Mouse (Mus musculus) right cerebral cortex, postnatal 4 days (tissue): ENCODE measurements around the gene Adcy2.

Experiments
- DNase-seq: peaks from one replicate; pipeline ENCODE4 v3.0.0-alpha.2; 2022

The Adcy2 gene

DNA sequence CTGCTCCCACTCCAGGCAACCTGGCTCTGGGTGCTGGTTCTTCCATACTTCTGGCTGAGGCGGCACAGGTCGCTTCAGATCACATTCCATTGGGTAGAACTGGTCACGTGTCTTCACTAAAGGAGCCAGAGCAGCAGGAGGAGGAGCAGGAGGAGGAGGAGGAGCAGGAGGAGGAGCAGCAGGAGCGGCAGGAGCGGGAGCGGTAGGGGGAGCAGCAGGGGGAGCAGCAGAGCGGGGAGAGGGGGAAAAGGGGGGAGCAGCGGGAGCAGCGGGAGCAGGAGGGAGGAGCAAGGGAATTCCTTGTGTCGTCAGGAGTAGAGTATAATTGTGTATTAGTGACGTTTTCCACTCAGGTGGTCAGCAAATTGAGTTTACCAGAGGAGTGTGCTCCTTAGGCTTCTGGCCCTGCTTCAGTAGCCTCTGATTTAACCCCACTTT is 393.6 kb downstream of the Adcy2 start:
- peak; percentile 34 for DNase-seq

DNA sequence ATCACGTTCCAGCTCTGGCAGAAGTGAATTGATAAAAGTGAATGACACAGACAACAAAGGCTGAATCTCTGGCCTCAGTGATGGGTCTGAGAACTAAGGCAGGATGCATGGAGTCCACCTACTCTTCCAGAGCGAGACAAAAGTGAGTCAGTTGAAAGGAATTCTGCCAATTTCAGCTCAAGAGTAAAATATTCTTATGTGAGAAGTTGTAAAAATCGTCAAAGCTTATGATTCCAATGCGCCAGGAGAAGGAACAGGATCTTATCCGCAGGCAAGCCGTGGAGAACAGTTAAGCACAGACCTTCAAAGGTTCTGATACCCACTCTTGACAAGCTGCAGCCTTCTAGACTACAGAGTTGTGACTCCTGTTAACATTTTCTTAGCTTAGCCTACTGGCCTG is 396.3 kb downstream of the Adcy2 start:
- DNase-seq, result no peak

DNA sequence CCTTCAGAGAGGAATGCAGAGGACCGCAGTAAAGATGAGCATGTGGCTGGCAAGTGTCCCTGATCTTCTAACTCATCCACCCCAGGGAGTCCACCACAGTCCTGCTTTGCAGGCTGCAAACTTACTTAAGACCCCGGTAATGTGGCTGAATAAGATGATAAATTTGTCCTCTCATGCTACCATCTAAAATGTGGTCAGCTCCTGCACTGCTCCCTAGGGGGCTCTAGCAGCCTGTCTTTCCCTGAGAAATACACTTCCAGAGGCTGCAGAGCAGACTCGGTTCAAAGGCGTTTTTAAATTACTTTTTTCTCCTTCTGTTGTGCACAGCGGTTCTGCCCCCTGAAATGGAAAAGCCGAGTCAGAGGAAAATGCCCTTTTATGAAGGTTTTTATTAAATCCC is 398.2 kb downstream of the Adcy2 start:
- DNase-seq, result peak; percentile 45

DNA sequence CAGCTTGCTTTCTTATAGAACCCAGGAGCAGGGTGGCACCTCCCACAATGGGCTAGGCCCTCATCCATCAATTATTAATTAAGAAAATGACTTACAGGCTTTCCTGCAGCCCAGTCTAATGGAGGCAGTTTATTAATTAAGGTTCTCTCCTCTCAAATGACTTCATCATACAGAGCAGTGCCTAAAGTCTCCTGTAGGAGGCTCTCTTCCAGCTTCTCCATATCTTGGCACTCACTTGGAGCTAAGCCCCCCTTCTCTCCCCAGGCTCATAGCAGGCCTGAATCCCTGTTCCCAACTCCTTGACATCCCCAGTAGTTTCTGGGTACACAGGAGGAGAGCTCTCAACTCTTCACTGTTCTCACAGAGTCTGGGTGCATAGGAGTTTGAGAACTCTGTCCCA is 400.4 kb downstream of the Adcy2 start:
- no peak for DNase-seq

DNA sequence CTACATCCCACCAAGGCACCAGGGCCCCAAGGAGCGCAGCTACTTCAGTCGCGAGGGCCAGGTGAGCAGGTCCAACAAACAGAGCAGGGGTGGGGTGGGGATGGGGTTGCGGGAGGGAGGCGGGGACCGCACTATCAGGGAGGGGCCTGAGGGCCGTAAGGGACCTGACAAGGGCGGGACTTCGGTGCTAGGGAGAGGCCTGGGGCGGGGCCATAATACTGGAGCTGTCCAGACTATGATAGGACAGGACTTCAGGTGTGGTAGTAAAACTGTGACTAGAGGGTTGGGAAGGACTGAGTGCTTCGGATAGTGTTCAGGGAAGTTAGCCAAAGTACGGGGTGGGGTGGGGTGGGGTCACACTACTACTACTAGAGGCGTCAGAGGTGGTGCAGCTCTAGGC is 401.7 kb downstream of the Adcy2 start:
- no peak for DNase-seq

DNA sequence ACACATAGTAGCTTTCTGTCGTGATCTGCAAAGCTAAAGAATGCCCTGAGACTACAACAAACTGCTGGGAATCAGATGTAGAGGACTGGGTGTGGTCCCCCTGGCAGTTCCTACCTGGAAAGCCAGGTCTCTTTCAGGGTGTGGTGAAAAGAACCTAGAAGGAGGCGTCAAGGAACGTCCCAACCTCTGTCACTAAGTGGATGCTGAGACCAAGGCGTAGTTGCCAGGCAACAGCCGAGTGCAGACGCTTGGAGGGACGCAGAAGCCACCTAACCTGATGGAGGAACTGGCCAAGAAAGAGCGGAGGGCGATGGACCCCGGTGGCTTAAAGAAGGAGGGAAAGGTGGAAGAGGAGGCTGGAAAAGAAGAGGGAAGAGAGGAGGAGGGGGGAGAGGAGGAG is 402.1 kb downstream of the Adcy2 start, which contains the start of gene 1700001L19Rik:
TSS of gene 1700001L19Rik (plus strand) at position 223 of the 400 bp plus-strand sequence.
- DNase-seq, result no peak

DNA sequence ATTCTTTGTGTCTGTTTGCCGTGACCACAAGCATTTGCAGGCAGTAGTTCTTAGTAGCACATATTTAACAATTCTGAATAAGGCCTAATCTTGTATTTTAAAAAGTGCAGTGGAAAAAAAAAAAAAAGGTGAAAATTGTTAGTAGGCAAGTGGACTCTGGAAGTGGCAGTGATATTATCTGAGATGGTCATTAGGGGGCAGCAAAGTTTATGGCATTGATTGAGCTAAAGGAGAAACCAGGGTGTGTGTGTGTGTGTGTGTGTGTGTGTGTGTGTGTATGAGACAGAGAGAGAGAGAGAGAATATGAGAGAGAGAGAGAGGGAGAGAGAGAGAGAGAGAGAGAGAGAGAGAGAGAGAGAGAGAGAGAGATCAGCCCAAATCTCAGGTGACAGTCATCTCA is 405.5 kb downstream of the Adcy2 start:
- no peak for DNase-seq

DNA sequence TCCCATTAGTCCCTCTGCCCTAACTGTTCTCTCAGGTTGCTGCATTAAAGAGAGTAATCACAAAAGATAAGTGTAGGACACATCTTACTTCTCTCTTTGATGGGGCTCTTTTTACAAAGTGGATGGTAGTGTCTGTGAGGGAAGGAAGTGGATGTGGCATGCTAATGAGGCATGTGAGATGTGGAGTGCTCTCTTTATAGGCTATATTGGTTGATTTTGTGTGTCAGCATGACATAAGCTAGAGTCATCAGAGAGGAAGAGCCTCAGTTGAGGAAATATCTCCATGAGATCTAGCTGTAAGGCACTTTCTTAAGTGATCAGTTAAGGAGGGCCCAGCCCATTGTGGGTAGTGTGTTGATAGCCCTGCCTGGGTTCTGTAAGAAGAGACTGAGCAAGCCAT is 411.0 kb downstream of the Adcy2 start:
- no peak for DNase-seq

DNA sequence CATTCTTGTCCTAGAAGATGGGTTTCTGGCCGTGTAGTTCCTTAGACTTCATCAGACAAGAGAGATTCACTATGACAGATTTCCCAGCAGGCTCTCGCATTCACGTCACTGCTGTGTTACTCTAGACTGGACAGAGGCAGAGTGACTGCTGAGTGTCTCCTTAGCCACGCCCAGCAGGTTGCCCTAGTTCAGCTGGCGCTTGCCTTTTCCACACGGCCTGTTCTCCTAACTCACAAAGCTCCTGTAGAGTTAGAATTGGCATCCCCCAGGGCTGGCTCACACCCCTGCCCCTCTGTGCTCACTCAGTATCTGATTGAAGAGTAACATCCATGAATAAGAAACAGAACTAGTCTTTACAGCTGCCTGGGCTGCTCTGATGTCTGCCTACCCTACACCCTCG is 413.9 kb downstream of the Adcy2 start:
- DNase-seq, result no peak

DNA sequence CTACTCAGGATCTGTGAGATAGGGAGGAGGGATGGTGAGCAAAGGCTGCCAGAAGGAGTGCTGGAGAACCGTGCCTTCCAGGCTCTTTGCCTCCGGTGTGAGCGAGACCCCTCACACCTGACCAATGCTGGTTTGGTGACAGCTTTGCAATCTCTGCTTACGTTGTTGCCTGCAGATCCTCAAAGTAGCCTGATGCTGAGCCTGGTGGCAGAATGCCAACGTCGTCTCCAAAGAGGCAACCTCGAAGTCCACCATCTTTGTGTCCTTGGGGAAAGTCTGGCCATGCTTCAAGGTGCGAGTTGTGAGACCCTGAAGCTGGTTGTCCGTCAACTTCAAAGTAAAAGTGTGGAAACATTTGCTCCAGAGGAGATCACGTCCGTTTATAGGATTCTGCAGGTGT is 415.4 kb downstream of the Adcy2 start:
- DNase-seq, result no peak

DNA sequence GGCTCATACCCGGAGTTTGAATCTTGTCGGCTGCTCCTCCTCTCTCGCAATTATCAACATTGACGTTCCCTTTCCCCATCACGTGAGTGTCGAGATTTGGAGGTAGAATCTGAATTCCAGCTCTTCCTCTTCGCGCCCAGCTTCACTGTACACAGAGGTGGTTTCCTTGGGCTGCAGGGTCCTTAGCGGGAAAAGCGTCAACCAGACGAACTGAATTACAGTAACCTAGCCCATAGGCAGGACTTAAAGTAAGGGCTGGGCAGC is 416.9 kb downstream of the Adcy2 start:
- no peak for DNase-seq

DNA sequence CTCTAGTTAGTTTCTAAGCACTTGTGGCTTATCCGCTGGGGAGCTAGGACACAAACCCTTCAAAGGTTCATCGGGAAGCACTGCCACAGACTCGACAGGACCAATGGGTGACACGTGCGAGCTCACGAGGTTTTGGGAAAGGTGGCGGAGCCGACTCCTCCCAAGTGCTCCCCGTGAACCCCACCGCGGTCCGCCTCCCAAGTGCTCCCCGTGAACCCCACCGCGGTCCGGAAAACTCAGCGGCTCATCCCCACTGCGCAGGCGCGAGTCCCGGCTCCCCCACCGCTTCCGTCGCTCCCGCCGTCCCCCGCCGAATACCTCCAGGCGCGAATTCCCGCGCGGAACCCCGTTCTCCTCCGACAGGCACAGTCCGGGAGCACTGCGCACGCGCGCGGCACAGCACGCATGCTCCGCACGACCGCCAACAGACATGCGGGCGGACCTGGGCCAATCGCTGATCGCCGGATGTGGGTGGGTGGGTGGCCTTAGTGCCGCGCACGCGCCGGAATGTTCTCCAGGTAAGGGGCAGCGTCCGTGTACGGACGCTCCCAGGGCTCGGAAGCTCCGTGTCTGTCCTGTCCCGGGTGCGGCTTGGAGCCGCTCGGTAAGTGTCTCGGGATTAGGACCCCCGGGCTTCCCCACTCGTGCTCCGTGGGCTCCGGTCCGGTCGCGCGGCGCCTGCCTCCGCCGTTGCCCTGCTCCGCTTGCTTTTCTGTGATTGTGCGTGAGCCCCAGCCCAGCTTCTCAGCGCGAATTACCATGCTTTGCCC is 417.4 kb downstream of the Adcy2 start, which contains the start of the genes Mtrr and Fastkd3:
TSS of gene Mtrr (minus strand) at position 403 of the 770 bp plus-strand sequence.
TSS of gene Fastkd3 (plus strand) at position 488 of the 770 bp plus-strand sequence.
- DNase-seq, result peak; percentile 100

DNA sequence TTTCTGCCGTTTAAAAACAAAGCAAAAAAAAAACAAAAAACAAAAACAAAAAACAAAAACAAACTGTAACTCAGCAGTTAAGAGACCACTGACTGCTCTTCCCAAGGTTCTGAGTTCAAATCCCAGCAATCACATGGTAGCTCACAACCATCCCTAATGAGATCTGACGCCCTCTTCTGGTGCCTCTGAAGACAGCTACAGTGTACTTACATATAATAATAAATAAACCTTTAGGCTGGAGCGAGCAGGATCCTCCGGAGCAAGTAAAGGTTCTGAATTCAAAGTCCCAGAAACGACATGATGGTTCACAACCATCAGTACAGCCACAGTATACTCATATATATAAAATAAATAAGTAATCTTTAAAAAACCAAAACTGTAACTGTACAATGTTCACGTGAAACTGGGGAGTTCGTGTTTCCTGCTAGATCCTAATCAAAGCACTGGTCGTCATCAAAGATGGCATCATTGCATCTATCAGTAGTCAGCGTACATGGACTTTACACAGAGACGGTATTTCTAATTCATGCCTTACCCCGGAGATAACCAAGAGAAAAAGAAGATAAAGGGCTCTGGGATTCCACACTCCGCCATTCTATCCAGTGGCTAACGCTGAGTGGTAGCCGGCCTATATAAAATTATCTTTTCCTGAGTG is 418.1 kb downstream of the Adcy2 start:
- DNase-seq, result no peak

DNA sequence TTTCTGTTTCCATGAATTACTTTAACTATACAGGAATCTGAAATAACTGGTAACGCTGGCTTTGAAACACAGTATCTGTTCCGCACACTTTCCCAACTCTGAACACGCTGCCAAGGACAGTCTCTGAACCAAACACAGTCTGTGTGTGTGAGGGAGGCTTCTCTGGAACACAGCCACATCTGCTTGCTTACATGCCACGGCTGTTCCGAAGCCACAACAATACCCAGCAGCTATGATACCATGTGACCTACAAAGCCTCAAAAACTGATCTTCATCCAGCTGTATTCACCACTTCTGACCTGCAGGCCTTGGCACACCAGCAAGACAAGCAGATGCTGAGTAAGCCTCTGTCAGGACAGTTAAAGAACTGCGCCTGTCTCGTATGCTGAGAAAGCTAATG is 421.4 kb downstream of the Adcy2 start:
- no peak for DNase-seq

DNA sequence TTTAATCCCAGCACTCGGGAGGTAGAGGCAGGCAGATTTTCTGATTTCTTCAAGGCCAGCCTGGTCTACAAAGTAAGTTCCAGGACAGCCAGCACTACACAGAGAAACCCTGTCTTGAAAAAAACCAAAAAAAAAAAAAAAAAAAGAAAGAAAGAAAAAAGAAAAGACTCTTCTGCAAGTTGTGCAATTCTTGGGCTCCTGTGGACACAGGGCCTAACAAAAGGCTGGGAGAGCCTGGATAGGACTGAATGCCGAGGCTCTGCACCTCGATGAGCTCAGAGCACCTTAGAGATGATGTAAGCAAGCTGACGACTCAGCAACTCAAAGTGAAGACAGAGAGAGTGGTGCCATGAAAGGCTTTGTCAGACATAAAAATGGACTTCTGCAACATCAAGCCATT is 424.9 kb downstream of the Adcy2 start:
- DNase-seq, result no peak

DNA sequence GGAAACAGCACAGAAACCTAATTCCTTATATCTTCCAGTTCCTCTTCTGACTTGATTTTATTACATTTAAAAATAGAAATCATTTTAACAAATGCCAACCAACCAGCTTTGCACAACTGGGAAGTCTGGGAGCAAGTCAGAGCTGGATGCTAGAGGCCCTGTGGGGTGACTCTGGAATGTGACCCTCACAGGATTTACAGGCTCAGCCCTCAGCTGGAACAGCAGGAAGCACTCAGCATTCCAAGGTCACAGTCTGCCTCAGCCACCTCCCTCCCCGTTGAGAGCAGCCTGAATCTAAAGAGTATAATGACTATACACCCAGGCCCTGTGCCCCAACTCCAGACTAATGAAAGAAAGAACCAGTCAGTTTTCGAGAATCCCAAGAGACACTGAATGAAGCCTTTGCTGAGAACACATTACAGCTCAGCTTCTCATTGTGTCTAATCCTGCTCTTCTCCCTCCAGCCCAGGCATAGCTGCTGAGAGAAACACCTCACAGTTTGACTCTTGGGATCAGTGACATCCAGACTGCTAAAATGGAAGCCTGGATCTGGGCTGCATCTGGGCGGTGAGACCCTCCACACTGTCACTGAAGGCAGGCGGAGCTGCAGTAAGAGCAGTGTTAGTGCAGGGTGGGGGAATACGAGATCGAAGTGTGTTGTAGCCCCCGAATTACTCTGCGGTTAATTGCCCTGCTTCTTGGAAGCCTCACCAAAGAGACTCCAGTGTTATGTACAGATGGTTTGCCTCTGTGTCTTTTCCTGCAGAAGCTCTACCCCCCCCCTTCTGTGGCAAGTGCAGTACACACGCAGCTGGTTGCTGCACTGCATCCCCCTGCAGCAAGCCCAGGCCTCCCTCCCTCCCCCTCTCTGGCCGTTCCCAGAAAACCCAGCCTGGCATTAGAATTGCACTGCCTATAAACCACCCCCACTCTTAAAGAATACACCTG is 426.1 kb downstream of the Adcy2 start:
- no peak for DNase-seq

DNA sequence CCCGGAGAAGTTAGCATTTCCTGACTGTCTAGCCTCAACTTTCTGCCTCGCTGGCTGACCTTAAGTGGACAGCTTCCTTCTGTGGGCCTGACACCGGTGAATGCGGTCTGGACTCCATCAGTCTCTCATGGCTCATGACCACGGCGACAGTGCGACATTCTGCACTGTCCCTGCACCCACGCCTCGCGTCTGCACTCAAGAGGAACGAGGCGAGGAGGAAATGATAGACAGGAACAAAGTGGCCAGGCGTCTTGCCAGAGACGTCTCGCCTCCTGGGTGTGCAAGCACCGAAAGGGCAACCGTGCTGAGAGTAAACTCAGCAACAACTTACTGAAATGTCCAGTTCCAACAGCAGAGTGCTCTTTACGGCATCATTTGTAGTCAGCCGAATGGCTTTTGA is 427.1 kb downstream of the Adcy2 start:
- no peak for DNase-seq
